Mouse (Mus musculus): ENCODE measurements around the gene Rbfox2. TPM values are rescaled to one million over a fixed set of nuclear protein-coding genes. Genes with fewer than 3 reads are reported as not detected.

The Rbfox2 gene
- polyA plus RNA-seq, 1 experiment from 2014 or later, result 57.8 TPM

DNA sequence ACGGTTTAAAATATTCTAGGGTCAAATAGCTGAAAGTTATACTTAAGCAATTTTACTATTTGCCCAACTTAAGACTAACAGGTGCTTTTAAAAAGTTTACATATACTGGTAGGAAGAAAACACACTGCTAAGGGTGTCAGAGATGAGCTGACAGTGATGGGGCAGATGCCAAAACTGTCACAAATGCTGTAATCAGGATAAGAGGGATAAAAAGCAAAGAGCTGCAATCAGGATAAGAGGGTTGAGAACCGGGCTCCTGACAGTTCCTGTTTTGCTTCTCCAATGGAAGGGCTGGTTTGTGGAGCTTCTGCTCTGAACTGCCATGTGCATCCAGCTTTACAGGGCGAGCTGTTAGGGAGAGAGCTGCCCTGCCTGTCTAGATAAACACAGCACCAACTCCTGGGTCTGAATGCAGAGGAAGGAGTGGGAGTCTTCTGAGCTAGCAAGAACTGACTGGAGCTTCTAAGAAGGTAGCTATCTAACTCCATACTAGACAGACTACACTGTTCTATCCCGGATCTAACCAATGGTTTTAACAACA, 94.5 kb downstream of the Rbfox2 start:
- Histone ChIP-seq H3K9ac (no peak overlapping the region), H3K27ac (no peak overlapping the region), H3K4me1 (peaks cover 62% of the 10 kb centered on the region), H3K4me2 (no peak overlapping the region), H3K27me3 (no peaks in the 10 kb centered on the region), H3K9me3 (no peaks in the 10 kb centered on the region), H3K36me3 (no peaks in the 10 kb centered on the region), H3K4me3 (no peak overlapping the region)
- no peak for ATAC-seq (ENCODE audit: insufficient number of reproducible peaks, insufficient read depth, low FRiP score, low TSS enrichment, low read depth)
- WGBS, result 54% methylated on average over 4 of the region's 4 CpGs

DNA sequence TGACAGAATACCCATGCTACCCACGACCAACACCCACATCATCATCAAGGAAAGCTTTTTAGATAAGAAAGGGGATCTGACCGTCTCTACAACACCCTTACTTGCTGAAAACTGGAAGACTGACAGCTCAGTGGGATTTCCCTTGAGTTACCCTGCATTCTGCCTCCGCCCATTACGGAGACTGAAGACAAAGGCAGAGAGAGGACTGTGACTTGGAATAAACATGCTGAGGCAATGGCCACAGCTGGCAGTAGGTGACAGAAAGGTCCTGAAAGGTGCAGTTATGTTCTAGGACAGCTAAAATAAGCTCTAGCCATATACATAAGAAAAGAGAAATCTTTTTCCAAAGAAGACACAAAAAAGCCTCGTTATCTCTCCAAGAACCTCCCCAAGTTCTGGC, 99.8 kb downstream of the Rbfox2 start:
- WGBS, result 82% methylated on average over 5 of the region's 5 CpGs
- peaks cover 51% of the 10 kb centered on the region for H3K4me1 ChIP-seq
- no peak for ATAC-seq (ENCODE audit: insufficient number of reproducible peaks, insufficient read depth, low FRiP score, low TSS enrichment, low read depth)

DNA sequence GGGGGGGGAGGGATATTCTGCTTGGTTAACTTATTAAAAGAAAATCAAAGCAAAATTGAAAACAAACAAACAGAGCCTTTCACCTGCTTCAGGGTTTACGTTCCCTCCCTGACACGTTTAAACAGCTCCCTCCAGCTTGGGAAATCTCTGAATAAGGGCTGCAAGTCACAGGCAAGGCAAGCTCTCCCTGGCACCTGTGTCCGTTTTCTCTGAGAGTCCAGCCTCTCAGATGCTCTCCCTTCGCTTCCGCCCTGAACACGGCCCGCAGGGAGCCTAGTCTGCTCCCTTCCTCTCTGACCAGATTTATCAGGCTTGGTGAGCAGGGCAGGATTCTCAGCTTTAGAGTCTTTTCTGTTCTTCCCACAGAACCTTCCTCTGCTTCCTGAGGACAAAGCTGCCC, 101.9 kb downstream of the Rbfox2 start:
- H3K9me3 ChIP-seq, result no peaks in the 10 kb centered on the region
- H3K27ac ChIP-seq, result peak overlapping the region; percentile 33; the same call in 1 of the 2 replicates
- H3K9ac ChIP-seq, result no peak overlapping the region
- H3K4me3 ChIP-seq, result no peak overlapping the region
- no peak for ATAC-seq (ENCODE audit: insufficient number of reproducible peaks, insufficient read depth, low FRiP score, low TSS enrichment, low read depth)
- H3K4me1 ChIP-seq, result peaks cover 46% of the 10 kb centered on the region
- H3K4me2 ChIP-seq, result no peak overlapping the region
- 59% methylated on average over 7 of the region's 7 CpGs for WGBS
- H3K27me3 ChIP-seq, result no peaks in the 10 kb centered on the region
- no peaks in the 10 kb centered on the region for H3K36me3 ChIP-seq

More for the DNA sequence above, 99.8 kb downstream of the Rbfox2 start:
- Histone ChIP-seq H3K27ac (no peak overlapping the region), H3K4me3 (no peak overlapping the region), H3K9ac (no peak overlapping the region), H3K9me3 (no peaks in the 10 kb centered on the region), H3K4me2 (no peak overlapping the region), H3K36me3 (no peaks in the 10 kb centered on the region), H3K27me3 (no peaks in the 10 kb centered on the region)

- no peak overlapping the region for H3K4me2 ChIP-seq
- 34% methylated on average over 14 of the region's 14 CpGs for WGBS
These were observed 103.4 kb downstream of the Rbfox2 start for GRCm38 (mm10) chr15:77203255-77203981.

DNA sequence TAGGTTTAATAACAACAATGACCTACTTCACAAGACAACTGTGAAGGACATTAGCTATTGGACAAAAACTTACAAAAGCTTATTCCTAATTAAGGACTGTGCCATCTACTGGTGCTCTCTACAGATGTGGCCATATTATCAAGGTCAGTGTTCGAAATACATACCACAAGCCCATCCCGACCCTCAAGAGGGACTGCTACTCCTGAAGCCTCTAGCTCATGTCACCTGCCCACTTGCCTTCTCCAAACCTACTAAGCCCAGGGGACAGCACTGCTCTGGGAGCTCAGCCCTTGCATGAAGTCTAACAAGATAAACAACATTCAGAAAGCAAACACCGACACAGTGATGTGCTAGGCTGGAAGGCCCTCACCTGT, 103.9 kb downstream of the Rbfox2 start:
- WGBS, result 81% methylated on average over 3 of the region's 3 CpGs
- no peak overlapping the region for H3K4me3 ChIP-seq
- no peaks in the 10 kb centered on the region for H3K9me3 ChIP-seq
- H3K27ac ChIP-seq, result peak overlapping the region; percentile 33; the same call in 1 of the 2 replicates
- H3K36me3 ChIP-seq, result no peaks in the 10 kb centered on the region
- H3K27me3 ChIP-seq, result no peaks in the 10 kb centered on the region
- peaks cover 39% of the 10 kb centered on the region for H3K4me1 ChIP-seq
- ATAC-seq (ENCODE audit: insufficient number of reproducible peaks, insufficient read depth, low FRiP score, low TSS enrichment, low read depth), result no peak
- H3K4me2 ChIP-seq, result no peak overlapping the region
- H3K9ac ChIP-seq, result peak overlapping the region; percentile 40; the same call in 1 of the 2 replicates

More at GRCm38 (mm10) chr15:77203255-77203981, 103.4 kb downstream of the Rbfox2 start:
- Histone ChIP-seq H3K4me1 (peaks cover 39% of the 10 kb centered on the region), H3K36me3 (no peaks in the 10 kb centered on the region), H3K27ac (peak overlapping the region; percentile 33; the same call in 1 of the 2 replicates), H3K9me3 (no peaks in the 10 kb centered on the region), H3K27me3 (no peaks in the 10 kb centered on the region), H3K4me3 (no peak overlapping the region), H3K9ac (peak overlapping the region; percentile 40; the same call in 1 of the 2 replicates)
- no peak for ATAC-seq (ENCODE audit: insufficient number of reproducible peaks, insufficient read depth, low FRiP score, low TSS enrichment, low read depth)

- H3K4me3 ChIP-seq, result no peak overlapping the region
- ATAC-seq (ENCODE audit: insufficient number of reproducible peaks, insufficient read depth, low FRiP score, low TSS enrichment, low read depth), result no peak
- WGBS, result 6% methylated on average over 2 of the region's 2 CpGs
- no peaks in the 10 kb centered on the region for H3K36me3 ChIP-seq
- no peak overlapping the region for H3K4me2 ChIP-seq
- peaks cover 37% of the 10 kb centered on the region for H3K4me1 ChIP-seq
- no peaks in the 10 kb centered on the region for H3K9me3 ChIP-seq
- H3K9ac ChIP-seq, result no peak overlapping the region
- H3K27ac ChIP-seq, result no peak overlapping the region
- no peaks in the 10 kb centered on the region for H3K27me3 ChIP-seq
These were observed 104.6 kb downstream of the Rbfox2 start for GRCm38 (mm10) chr15:77202223-77202622.

GRCm38 (mm10) chr15:77196827-77197226, 110.0 kb downstream of the Rbfox2 start:
- Histone ChIP-seq H3K9ac (no peak overlapping the region), H3K27ac (no peak overlapping the region), H3K4me3 (no peak overlapping the region), H3K36me3 (no peaks in the 10 kb centered on the region), H3K4me1 (peaks cover 18% of the 10 kb centered on the region), H3K4me2 (no peak overlapping the region), H3K27me3 (no peaks in the 10 kb centered on the region), H3K9me3 (no peaks in the 10 kb centered on the region)
- ATAC-seq (ENCODE audit: insufficient number of reproducible peaks, insufficient read depth, low FRiP score, low TSS enrichment, low read depth), result no peak
- 85% methylated on average over 5 of the region's 5 CpGs for WGBS

- Histone ChIP-seq H3K36me3 (no peaks in the 10 kb centered on the region), H3K4me2 (no peak overlapping the region), H3K4me1 (peaks cover 19% of the 10 kb centered on the region), H3K9ac (no peak overlapping the region), H3K9me3 (no peaks in the 10 kb centered on the region), H3K4me3 (no peak overlapping the region), H3K27me3 (no peaks in the 10 kb centered on the region), H3K27ac (no peak overlapping the region)
- ATAC-seq (ENCODE audit: insufficient number of reproducible peaks, insufficient read depth, low FRiP score, low TSS enrichment, low read depth), result no peak
- 87% methylated on average over 2 of the region's 2 CpGs for WGBS
These were observed 110.8 kb downstream of the Rbfox2 start for GRCm38 (mm10) chr15:77196001-77196400.

GRCm38 (mm10) chr15:77192154-77192935, 114.5 kb downstream of the Rbfox2 start:
- WGBS, result 68% methylated on average over 14 of the region's 14 CpGs
- no peak overlapping the region for H3K4me2 ChIP-seq
- peak overlapping the region; percentile 53 for H3K27ac ChIP-seq
- H3K36me3 ChIP-seq, result no peaks in the 10 kb centered on the region
- ATAC-seq (ENCODE audit: insufficient number of reproducible peaks, insufficient read depth, low FRiP score, low TSS enrichment, low read depth), result no peak
- no peak overlapping the region for H3K9ac ChIP-seq
- no peaks in the 10 kb centered on the region for H3K27me3 ChIP-seq
- peaks cover 21% of the 10 kb centered on the region for H3K4me1 ChIP-seq
- no peaks in the 10 kb centered on the region for H3K9me3 ChIP-seq
- H3K4me3 ChIP-seq, result no peak overlapping the region

DNA sequence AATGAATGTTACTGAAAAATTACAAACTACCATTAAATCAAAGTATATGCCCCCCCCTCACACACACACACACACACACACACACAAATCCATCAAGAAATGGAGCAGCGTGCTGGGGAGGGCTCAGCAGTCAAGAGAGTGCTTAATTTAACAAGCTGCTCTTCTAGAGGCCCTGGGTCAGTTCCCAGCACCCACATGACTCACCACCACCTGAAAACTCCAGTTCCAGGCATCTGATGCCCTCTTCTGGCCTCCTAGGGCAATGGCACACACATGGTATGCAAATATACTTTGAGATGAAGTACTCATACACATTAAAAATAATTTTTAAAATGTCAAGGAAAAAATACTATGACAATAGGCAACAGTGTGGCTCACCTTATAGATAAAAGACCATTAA, 120.7 kb downstream of the Rbfox2 start:
- no peak overlapping the region for H3K27ac ChIP-seq
- ATAC-seq (ENCODE audit: insufficient number of reproducible peaks, insufficient read depth, low FRiP score, low TSS enrichment, low read depth), result no peak
- WGBS, result 100% methylated on average over 1 of the region's 1 CpGs
- no peak overlapping the region for H3K9ac ChIP-seq
- H3K36me3 ChIP-seq, result no peaks in the 10 kb centered on the region
- no peaks in the 10 kb centered on the region for H3K27me3 ChIP-seq
- no peaks in the 10 kb centered on the region for H3K9me3 ChIP-seq
- H3K4me3 ChIP-seq, result no peak overlapping the region
- no peak overlapping the region for H3K4me2 ChIP-seq
- peaks cover 28% of the 10 kb centered on the region for H3K4me1 ChIP-seq

DNA sequence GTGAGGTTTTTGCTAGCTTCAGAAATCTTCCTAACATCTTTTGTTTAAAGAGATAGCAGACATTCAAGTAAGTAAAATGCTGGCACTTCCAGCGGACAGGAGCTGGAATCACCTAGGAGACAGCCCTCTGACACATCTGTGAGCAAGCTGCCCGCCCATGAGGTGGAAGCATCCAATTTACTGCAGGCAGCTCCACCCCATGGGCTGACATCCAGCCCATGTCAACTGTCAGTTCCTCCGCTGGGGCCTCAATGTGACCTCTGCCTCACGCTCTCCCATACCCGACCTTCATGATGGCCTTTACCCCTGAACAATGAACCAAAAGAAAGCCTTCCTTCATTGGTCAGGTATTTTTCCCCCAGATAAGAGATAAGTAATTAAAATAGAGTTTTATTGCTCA, 121.2 kb downstream of the Rbfox2 start:
- Histone ChIP-seq H3K27me3 (no peaks in the 10 kb centered on the region), H3K9ac (no peak overlapping the region), H3K27ac (no peak overlapping the region), H3K4me3 (no peak overlapping the region), H3K9me3 (no peaks in the 10 kb centered on the region), H3K36me3 (no peaks in the 10 kb centered on the region), H3K4me2 (no peak overlapping the region), H3K4me1 (peaks cover 28% of the 10 kb centered on the region)
- ATAC-seq (ENCODE audit: insufficient number of reproducible peaks, insufficient read depth, low FRiP score, low TSS enrichment, low read depth), result no peak
- 37% methylated on average over 5 of the region's 5 CpGs for WGBS
